Mouse (Mus musculus) kidney, embryonic 16.5 days (tissue): Measurements from ENCODE around the gene Spin2-ps6. TPM values are rescaled to one million over a fixed set of nuclear protein-coding genes. Genes with fewer than 3 reads are reported as not detected.
"Not testable (repeated sequence)": the region's sequence is repeated elsewhere in the genome, so short reads cannot be mapped to it uniquely, and the experiment has no call there.

ENCODE experiments used
- ATAC-seq: fragments of 200-750 bp; cut with Nextera tagmentation; 2 replicates; pipeline ENCODE4 v1.8.0; 2017; ENCODE audit warnings: moderate TSS enrichment; ENCODE audit not compliant: low FRiP score, low TSS enrichment
- H3K27ac ChIP-seq: fragments of 300-500 bp; sonication (generic); 2 replicates; pipeline ENCODE4 v1.5.1; 2014; ENCODE audit warnings: low read length
- H3K27me3 ChIP-seq: fragments of 300-500 bp; sonication (generic); 2 replicates; pipeline ENCODE4 v1.6.1; 2014; ENCODE audit warnings: low read length, control low read depth, mixed read lengths; ENCODE audit not compliant: insufficient read depth
- H3K36me3 ChIP-seq: fragments of 300-500 bp; sonication (generic); 2 replicates; pipeline ENCODE4 v1.6.1; 2014; ENCODE audit warnings: low read length, control low read depth, mixed read lengths; ENCODE audit not compliant: insufficient read depth
- H3K4me1 ChIP-seq: fragments of 300-500 bp; sonication (generic); 2 replicates; pipeline ENCODE4 v1.6.1; 2014; ENCODE audit warnings: low read length, control low read depth, mixed read lengths; ENCODE audit not compliant: insufficient read depth
- H3K4me2 ChIP-seq: fragments of 300-500 bp; sonication (generic); replicated peaks from 2 replicates; pipeline ENCODE4 v1.6.1; 2014; ENCODE audit warnings: low read depth, low read length
- H3K4me3 ChIP-seq: fragments of 300-500 bp; sonication (generic); 2 replicates; pipeline ENCODE4 v1.5.1; 2014; ENCODE audit warnings: mild to moderate bottlenecking, low read length
- H3K9ac ChIP-seq: fragments of 300-500 bp; sonication (generic); replicated peaks from 2 replicates; pipeline ENCODE4 v1.6.1; 2014; ENCODE audit warnings: low read length
- H3K9me3 ChIP-seq: fragments of 300-500 bp; sonication (generic); 2 replicates; pipeline ENCODE4 v1.6.1; 2016; ENCODE audit warnings: low read length, control low read depth
- WGBS: fragments of 180-500 bp; shearing (Covaris S2); extraction: QIAGEN DNeasy Blood & Tissue Kit; methylation state at CpG from one replicate; pipeline ENCODE4 v1.1.7; 2014; 5-methylcytosine and 5-hydroxymethylcytosine counted together
- polyA plus RNA-seq: library from polyadenylated mRNA; unstranded; fragments of >200 nt; fragmentation: Nextera tagmentation; extraction: Ambion mirVana; gene quantifications from 2 replicates; pipeline ENCODE4 v1.2.1, GENCODE M21; 2015

The Spin2-ps6 gene
- polyA plus RNA-seq = not detected in 2 replicates

DNA sequence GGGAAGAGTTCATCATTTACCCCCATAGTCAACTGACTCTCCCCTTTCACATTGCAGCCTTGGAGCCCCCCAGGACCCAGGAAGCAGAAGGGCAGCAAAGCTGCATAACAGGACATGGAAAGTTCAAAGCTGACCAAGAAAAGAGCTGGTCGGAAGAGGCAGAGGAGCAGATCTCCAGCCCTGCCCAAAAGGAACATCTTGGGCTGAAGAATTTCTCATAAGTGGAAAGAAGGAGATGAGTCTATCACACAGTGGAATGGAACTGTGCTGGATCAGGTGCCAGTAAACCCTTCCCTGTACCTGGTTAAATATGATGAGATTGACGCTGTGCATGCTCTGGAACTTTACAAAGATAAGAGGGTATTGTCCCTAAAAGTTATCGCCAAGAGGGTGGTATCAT lies at the start of gene Spin2-ps6:
Spin2-ps6 (plus strand) TSS at position 301 of the 400 bp plus-strand sequence.
- not testable (repeated sequence) for ATAC-seq, H3K4me3 ChIP-seq, H3K9me3 ChIP-seq, H3K27ac ChIP-seq, H3K9ac ChIP-seq, H3K36me3 ChIP-seq, H3K4me1 ChIP-seq, H3K4me2 ChIP-seq, H3K27me3 ChIP-seq
- 100% methylated on average over 1 of the region's 3 CpGs for WGBS

Other genes with a start within 250 kb of the Spin2-ps6 start
- gene Btbd35f12, start 78.5 kb downstream of the Spin2-ps6 start, polyA plus RNA-seq = not detected in 2 replicates